Mouse (Mus musculus) ES-CJ7 (cell line): Measurements from ENCODE around the gene Dnaaf3.
"Not testable (repeated sequence)": the region's sequence is repeated elsewhere in the genome, so short reads cannot be mapped to it uniquely, and the experiment has no call there.

Experiments
- DNase-seq: peaks from one replicate; pipeline ENCODE4 v3.0.0; 2011; ENCODE audit warnings: low read depth, low spot score

Dnaaf3 gene

DNA sequence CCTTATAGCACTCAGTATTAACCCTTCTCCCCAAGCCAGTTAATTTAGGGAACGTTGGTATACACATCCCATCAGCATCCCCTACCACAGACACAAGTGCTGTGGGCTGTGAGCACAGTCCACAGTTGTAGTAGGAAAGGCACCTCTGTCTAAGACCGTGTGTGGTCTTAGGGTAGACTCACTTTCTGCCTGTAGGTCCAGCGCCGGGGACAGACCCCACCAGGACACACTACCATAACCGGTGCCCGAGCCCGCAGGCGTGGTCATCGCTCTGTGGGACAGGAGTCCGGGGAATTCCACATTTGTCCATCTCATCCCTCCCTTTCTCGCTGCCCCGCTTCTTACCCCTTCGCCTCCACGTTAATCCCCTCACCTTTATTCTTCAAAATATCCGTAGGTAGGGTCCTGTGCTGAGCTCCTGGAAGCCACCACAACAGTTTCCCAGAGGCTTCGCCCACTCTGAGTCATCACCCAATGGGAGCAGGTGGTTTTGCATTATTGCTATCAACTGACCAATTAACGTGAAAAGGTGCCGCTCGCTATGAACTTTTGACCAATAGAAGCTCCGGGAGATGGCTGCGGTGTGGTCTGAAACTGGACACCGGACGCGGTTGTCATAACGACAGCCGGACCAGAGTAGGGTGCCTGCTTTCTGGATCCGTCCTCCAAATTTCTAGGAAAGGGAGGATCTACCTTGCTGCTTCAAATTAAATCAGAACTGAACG, at the start of gene Dnaaf3:
Gene Dnaaf3 (minus strand): TSS at position 449 of the 725 bp plus-strand sequence.
- DNase-seq = peak; percentile 89

DNA sequence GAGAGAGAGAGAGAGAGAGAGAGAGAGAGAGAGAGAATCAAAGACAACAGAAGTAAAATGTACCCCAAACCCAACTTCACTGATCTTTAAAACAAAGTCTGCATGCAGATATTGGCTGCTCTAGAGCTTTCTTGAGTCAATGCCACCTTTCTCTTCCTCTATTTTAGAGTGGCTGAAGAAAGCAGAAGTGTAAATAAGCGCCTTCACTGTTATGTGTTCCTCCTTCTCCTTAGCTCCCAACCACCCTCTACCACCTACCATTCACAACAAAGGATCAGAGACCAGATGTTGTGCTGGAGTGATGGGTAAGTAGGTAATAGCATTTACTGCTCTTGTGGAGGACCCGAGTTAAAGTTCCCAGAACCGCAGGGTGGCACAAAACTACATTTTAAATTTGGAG, 49.2 kb upstream of the Dnaaf3 start:
- not testable (repeated sequence) for DNase-seq

DNA sequence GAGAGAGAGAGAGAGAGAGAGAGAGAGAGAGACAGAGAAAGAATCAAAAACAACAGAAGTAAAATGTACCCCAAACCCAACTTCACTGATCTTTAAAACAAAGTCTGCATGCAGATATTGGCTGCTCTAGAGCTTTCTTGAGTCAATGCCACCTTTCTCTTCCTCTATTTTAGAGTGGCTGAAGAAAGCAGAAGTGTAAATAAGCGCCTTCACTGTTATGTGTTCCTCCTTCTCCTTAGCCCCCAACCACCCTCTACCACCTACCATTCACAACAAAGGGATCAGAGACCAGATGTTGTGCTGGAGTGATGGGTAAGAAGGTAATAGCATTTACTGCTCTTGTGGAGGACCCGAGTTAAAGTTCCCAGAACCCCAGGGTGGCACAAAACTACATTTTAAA, 40.1 kb upstream of the Dnaaf3 start:
- DNase-seq = not testable (repeated sequence)

DNA sequence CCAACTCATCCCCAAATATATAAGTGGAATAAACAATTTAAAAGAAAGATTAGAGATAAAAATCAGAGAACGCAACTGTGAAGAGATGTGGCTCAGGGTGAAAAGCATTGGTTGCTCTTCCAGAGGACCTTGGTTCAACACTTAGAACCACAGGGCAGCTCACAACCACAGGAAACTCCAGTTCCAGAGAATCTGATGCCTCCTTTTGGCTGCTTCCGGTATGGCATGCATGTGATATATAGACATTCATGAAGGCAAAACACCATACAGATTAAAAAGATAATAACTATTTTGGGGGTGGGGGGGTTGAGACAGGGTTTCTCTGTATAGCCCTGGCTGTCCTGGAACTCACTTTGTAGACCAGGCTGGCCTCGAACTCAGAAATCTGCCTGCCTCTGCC, 30.4 kb upstream of the Dnaaf3 start:
- DNase-seq = no peak

DNA sequence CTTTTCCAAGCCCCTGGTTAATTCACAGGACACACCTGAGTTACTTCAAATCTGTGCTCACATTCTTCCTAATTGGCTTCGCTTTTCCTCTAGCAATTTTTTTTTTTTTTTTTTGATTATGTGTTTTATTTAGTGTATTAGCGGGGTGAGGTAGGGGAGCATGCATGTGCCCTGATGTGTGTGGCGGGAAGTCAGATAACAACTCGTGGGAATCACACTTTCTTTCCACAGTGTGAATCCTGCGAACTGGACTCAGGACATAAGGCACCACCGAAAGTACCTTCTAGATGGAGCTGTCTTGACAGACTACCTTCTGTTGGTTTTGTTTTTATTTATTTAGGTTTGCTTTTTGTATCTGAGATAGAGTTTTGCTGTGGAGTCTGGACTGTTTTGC, 24.9 kb upstream of the Dnaaf3 start:
- no peak for DNase-seq

DNA sequence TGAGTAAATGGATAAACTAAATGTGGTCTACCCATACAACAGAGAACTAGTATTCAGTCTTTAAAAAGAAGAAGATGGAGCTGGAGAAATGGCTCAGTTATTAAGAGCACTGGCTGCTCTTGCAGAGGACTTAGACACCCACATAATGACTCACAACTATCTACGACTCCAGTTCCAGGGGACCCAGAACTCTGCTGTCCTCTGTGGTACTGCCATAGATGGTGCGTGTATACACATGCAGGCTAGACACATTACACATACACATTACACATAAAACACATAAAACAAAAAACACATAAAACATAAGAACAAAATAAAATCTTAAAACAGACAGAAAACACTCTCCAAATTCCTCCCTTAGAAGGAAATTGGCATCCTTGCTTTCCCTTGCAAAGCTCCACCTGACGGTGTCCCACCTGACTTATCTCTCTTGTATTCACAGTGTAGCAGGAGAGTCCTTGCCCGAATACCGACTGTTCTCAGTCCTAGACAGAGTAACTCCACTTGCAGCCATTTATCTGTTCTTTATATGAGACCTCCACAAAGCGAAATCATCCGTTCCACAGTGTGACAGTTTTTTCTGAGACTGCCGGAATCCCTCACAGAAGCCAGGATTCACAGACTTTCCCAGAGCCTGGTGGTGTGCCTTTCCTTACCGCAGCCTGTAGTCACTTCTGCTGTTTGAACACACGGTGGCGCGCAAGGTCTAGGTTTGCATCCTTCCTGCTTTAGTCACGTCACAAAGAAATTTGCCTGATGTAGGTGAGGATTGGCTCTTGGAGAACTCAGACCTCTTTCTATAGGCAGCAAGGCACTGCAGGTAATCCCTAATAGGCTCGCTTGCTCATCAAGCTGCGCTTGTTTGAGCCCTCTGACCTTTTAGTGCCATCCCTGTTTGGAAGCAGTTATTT, 24.3 kb upstream of the Dnaaf3 start:
- peak; percentile 94 for DNase-seq

DNA sequence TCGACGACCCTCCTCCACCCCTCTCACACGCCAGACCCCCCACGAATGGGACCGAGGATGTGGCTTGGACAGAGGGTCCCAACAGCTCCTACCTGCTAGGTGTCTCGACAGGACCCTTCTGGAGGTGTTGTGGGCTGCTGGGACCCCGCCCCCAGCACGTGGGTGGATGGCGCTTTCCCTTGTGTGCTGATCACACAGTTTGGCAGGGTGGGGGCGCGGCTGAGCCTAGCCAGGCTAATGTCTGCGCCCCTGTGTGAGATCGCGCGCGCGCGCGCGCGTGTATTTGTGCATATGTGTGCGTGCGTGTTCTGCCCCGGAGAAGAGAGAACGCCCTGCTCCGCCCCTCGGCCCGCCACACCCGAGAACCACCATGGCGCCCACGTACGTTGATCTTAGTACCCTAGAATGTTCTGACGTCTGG, 15.0 kb upstream of the Dnaaf3 start, which contains the start of gene Syt5:
Gene Syt5 (minus strand): TSS at position 321 of the 421 bp plus-strand sequence.
- DNase-seq = peak; percentile 69

DNA sequence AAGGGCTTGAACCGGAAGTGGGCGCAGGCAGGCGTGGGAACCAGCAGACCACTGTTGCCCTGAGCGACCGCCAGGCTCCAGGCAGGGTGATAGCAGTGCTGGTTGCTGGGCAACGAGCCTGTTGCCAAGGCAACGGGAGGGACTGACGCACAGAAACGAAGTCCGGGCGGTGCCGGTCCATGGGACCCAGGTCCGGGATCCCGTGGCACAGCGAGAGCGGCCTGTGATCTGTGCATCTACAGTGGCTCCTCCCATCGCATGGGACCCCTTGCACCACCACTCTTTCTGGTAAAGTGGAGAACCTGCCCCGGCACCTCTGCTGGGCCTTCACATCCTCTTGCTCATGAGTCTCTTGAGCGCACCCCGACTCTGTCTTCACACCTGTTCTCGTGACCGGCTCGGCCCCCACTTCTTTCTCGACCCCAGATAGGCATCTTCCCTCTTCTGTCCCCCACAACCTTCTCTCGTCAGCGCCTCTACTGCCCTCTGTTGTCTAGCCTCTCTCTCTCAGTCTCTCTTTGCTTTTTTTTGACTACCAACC, 14.4 kb upstream of the Dnaaf3 start:
- peak; percentile 94 for DNase-seq

DNA sequence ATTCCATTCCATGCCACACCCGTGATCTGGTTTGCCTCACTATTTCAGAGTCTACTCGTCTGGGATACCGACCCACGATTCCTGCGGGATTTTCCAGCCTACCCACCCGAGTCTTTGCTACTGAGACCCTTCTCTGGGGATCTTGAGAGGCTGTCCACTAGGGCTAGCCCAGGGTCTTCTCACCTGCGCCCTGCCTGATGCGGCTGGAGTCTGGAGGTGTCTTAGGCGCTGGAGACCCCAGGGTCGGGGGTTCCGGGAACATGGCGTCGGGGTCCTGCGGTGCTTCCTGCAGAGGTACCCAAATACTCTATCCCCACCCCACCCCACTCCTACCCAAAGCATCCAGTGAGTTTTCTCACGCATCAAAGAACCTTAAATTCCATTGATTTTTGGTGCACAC, 13.8 kb upstream of the Dnaaf3 start:
- DNase-seq = no peak

DNA sequence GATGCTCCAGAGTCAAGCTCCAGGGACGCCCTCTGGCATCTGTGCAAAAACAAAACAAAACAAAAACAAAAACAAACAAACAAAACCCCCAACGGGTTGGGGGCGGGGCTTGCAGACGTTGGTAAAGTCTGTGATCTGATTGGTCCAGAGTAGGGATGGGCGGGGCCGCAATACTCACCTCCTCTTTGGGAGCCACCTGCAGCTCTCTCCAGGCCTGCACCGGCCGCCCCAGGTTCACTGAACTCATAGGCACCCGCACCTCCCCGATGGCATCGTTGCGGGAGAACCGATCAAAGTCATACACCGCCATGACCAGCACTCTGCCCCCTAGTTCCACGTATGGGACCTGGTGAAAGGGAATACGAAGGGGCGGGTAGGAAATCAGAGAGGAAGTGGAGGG, 9.8 kb upstream of the Dnaaf3 start:
- DNase-seq = peak; percentile 75

DNA sequence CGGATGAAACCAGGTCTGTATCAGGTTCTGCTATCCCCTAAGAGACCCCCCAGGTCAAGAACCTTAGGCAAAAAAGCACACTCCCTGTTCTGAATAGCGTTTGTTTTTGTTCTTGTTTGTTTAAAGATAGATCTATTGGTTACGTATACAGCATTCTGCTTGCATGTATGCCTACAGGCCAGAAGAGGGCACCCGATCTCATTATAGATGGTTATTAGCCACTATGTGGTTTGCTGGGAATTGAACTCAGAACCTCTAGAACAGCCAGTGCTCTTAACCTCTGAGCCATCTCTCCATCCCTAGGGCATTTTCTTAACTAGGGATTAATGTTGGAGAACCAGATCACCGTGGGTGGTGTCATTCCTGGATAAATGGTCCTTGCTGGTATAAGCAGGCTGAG, 9.1 kb upstream of the Dnaaf3 start:
- DNase-seq = no peak

DNA sequence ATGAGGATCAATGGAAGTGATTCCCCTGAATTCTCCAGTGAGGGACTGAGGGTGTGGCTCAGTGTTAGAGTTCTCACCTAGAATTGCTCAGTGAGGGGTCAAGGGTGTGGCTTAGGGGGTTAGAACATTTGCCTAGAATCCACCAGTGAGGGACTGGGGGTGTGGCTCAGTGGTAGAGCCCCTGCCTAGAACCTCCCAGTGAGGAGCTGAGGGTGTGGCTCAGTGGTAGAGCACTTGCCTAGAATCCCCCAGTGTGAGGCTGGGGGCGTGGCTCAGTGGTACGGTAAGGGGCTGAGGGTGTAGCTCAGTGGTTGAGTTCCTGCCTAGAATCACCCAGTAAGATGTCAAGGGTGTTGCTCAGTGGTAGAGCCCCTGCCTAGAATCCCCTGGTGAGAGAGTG, 6.8 kb upstream of the Dnaaf3 start:
- DNase-seq = peak; percentile 80

DNA sequence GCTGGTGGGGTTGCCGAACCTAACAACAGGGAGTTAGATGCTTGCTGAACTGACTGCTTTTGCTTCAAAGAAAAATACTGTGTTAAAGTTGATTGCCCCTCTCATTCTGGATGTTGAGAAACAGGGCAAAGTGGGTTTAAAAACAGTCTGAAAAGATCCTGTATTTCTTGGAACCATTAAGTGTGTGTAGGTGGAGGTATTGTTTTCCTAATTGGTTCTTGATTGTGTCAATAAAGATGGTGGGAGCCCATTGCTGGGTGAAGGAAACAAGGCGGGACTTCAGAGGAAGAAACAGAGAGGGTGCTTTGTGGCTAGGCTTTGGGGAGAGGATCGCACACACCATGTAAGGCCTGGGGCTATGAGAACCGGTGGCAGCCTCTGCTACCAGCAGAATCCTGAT, 4.9 kb upstream of the Dnaaf3 start:
- peak; percentile 85 for DNase-seq

DNA sequence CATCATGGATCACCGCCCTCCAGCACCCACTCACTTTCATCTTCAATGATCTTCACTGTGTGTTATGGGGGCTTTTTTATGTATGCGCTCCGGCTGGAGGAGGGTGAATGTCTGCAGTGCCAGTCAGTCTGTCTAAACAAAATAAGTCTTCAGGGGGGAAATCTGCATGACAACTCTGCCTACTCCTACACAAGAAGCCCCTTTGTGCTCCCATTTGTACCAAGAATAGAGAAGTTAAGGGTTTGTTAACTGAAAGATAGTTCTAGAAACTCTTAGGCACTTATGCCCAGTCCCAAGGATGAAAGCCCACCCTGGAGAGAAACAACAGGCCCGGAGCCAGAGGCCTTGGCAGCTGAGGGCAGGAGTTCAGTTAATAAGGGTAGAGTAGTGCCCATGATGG, 4.1 kb upstream of the Dnaaf3 start:
- peak; percentile 71 for DNase-seq

DNA sequence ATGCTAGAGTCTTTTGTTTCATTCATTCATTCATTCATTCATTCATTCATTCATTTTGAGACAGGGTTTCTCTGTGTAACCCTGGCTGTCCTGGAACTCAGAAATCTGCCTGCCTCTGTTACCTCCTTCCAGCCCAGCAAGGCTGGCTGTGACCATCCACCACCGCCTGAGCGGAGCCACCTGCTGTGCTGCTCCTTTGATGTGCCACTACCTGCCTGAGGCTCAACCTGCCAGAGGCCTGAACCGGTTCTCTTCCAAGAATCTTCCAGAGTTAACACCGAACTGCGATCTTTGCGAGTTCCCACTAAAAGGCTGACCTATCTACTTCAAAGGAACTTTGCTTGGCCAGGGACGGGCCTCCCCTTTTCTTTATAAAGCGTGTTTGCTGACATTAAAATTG, 2.1 kb downstream of the Dnaaf3 start:
- peak; percentile 71 for DNase-seq

DNA sequence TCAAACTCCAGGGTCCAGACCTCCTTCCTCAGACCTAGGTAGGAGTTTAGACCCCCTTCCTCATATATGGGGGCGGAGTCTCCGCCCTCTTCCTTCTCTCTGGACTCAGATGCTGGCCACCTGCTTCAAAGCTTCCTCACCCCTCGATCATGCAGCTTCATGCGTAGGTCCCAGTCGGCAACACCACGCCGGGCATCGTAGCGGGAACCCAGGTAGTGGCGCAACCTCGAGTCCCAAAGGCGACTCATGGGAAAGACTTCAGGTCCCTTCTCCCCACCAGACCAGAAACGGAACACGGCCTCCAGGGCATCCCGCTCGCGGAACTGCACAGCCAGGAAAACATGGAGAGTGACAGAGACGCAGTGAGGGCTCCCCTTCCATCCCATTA, 5.0 kb downstream of the Dnaaf3 start:
- no peak for DNase-seq

DNA sequence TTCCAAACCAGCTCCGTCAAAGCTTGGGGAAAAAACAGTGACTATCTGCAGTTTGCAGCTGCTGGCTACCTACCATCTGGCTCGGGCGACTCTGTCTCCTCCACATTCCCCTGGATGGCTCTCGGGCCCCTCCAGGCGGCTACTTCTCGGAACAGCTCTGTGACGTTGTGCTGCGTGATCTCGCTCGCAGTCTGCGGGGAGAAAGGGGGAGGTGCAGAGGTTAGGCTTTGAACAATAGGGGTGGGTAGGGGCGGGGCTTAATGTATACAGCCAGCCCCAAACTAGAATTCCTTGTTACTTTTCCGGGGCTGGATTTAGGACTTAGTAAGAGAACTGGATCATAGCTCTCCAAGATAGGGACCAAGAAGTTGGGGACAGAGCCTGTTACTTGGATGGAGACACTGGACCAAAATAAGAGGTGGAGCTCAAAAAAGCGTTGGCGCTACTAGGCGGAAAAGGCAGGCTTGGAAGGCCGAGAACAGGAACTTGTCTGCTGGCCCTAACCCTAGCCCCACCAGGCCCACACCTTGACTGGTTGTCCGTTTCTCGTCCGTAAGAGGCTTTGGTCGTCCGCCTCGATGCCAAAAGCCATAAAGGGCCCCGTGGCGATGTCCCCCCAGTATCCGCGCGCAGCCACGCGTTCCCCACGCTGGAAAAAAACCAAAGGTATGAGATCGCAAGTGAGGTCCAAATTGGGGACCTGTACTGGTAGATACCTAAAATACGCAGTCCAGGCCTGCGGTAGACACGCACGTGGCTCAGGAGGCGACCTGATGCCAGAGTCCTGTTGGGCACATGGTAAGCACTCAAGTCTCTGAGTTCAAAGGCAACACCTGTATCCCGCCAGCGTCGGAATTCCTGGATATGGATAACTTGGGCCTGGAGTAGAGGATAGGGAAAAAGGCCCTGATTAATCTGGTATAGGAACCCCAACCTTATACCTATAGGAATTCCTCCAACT, 5.6 kb downstream of the Dnaaf3 start:
- peak; percentile 97 for DNase-seq

DNA sequence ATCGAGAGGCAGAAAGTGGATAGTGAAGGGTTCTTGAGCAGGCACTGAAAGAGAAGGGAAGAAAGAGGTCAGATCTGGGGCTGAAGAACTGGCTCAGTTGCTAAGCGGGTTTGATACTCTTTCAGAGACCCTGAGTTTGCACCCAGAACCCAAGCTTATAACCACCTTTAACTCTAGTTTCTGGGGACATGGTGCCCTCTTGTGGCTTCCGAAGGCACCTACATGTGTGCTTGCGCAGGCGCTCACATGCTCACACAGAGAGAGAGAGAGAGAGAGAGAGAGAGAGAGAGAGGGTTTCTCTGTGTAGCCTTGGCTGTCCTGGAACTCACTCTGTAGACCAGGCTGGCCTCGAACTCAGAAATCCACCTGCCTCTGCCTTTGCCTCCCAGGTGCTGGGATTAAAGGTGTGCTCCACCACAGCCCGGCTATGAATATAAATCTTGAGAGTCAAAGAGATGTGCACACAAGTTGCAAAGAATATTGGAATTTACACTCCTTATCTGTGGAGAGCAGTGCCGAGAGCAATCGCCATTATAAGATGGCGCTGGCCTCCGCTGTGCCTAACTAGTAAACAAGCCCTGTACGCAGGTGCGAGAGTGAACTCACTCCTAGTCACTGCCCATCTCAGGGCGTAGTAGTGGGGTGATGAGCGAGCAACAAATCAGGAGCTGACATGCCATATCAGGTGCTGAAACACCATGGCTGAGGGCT, 7.9 kb downstream of the Dnaaf3 start, which contains the start of gene Tnni3:
Gene Tnni3 (minus strand): TSS at position 18 of the 711 bp plus-strand sequence.
- DNase-seq = peak; percentile 81

DNA sequence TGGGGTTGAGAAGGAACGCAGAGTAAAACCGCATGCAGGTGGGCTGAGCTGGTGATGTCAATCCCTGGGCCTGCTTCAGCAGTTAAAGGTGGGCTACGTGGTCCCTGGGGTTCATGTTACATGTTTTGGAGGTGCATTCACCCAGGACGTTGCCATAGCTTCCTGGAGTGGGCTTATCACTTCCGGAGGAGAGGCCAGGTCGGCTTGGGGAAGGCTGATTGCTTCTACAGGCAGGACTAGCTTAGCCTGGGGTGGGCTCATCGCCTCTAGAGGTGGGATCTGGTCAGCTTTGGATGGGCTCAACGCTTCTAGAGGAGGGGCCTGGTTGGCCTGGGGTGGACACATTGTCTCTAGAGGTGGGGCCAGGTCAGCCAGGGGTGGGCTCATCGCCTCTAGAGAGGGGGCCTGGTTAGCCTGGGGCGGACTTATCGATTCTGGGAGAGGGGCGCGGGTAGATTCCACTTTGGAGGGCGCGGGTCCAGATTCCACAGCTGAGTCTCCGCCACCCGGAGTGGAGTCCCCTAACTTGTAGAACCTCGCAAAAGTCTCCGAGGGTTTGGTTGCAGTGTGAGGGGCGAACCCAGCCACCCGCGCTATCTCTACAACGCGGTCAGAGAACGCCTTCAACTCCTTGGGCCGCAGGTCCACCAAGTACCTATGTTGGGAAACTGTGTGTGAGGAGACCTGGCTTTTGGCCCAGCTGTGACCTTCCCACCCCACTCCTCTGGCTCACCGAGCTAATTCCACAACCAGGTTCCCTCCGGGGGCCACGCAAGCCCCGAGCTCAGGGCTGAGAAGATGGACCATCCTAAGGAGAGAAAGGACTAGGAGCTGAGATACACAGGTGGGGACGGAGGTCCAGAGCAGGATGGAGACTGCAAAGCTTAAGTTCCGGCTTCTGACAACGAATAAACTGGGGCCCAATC, 8.8 kb downstream of the Dnaaf3 start:
- no peak for DNase-seq
